Mouse (Mus musculus) heart, postnatal 0 days (tissue): ENCODE measurements at regions not wholly inside any gene's neighbourhood (a gene's known extent, or its start where the extent isn't known, plus 50 kb on each side); places are given as distances from the start of the nearest gene placed in this dataset.

Experiments
- CTCF ChIP-seq: IDR thresholded peaks from 2 replicates; pipeline ENCODE4 v1.5.1; 2016; ENCODE audit warnings: antibody characterized with exemption, control low read depth, low read depth
- EP300 ChIP-seq: IDR thresholded peaks from 2 replicates; pipeline ENCODE4 v1.6.1; 2016; ENCODE audit warnings: antibody characterized with exemption, low read depth

DNA sequence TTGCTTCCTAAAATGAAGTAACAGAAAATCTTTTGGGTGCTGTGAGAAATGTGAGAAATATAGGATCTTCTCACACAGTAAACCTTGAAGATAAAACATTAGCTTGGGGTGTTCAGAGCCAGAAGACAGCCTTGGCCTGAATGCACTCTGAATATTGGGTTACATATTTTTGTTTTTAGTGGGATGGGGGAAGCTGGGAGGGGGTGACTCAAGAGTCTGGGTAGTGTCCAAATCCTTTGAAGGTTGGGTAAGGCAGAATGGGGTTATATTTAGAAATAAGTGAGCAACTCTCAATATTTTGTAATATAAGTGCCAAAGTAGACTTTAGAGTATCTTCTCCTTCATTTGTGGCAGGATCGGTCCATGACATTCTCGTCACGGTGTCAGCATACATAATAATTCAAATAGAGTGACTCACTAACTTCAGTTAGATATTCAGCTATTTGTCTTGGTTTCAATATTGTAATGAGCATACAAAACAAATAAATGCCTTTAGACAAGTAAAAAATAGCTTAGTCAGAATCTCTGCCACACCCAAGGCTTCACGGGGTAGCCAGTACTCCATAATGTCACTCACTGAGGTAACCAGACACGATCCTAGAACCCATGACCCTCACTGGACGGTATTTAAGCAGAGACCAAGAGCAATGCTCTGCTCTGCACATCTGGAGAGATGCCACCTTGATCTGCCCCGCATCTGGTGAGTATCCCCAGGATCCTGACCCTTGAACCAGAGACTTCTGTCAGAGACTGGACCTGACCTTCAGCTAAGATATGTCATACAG, 209.9 kb upstream of the Map3k1 start:
- TF ChIP-seq CTCF (no peak), EP300 (no peak)
